Mouse (Mus musculus): ENCODE measurements around the gene Dcdc2b. TPM values are rescaled to one million over a fixed set of nuclear protein-coding genes. Genes with fewer than 3 reads are reported as not detected.

Dcdc2b gene
- 6.0 TPM for polyA plus RNA-seq (2017; shearing (Covaris generic))

GRCm38 (mm10) chr4:129614093-129614492 is at the start of gene Dcdc2b:
Gene Dcdc2b, minus strand, starts transcription at chr4:129614257.

GRCm38 (mm10) chr4:129640638-129641467 is 26.8 kb upstream of the Dcdc2b start, which contains the start of gene Txlna:
Gene Txlna, minus strand, starts transcription at chr4:129641065.

GRCm38 (mm10) chr4:129623681-129624091 is 9.6 kb upstream of the Dcdc2b start, which contains the start of gene Ccdc28b:
Gene Ccdc28b, minus strand, starts transcription at chr4:129623947.

GRCm38 (mm10) chr4:129618786-129619691 is 5.0 kb upstream of the Dcdc2b start, which contains the start of gene Iqcc:
Gene Iqcc, minus strand, starts transcription at chr4:129619099.

GRCm38 (mm10) chr4:129600233-129601158 is 13.6 kb downstream of the Dcdc2b start, which contains the start of the genes Eif3i and Tmem234:
Gene Eif3i, minus strand, starts transcription at chr4:129600648.
Gene Tmem234, plus strand, starts transcription at chr4:129600668.

GRCm38 (mm10) chr4:129578466-129578865 is 35.6 kb downstream of the Dcdc2b start, which contains the start of gene Fam167b:
Gene Fam167b, minus strand, starts transcription at chr4:129578549.

GRCm38 (mm10) chr4:129573430-129573829 is 40.6 kb downstream of the Dcdc2b start, which contains the start of gene Lck:
Gene Lck, minus strand, starts transcription at chr4:129573641.

Other genes with a start within 250 kb of the Dcdc2b start
- gene Zbtb8a, start 236.1 kb downstream of the Dcdc2b start, polyA plus RNA-seq (2017; shearing (Covaris generic)): 8.7 TPM
- gene Zbtb8b, start 173.4 kb downstream of the Dcdc2b start, polyA plus RNA-seq (2017; shearing (Covaris generic)): 0.09 TPM
- gene Bsdc1, start 152.7 kb downstream of the Dcdc2b start, polyA plus RNA-seq (2017; shearing (Covaris generic)): 41.7 TPM
- gene Tssk3, start 123.2 kb downstream of the Dcdc2b start, polyA plus RNA-seq (2017; shearing (Covaris generic)): not detected
- not detected for gene Fam229a, start 123.1 kb downstream of the Dcdc2b start, polyA plus RNA-seq (2017; shearing (Covaris generic))
- 11.7 TPM for gene Marcksl1, start 100.7 kb downstream of the Dcdc2b start, polyA plus RNA-seq (2017; shearing (Covaris generic))
- gene Hdac1, start 71.5 kb downstream of the Dcdc2b start, polyA plus RNA-seq (2017; shearing (Covaris generic)): 359 TPM
- 1,657 TPM for gene Lck, start 40.6 kb downstream of the Dcdc2b start, polyA plus RNA-seq (2017; shearing (Covaris generic))
- not detected for gene Fam167b, start 35.7 kb downstream of the Dcdc2b start, polyA plus RNA-seq (2017; shearing (Covaris generic))
- gene Eif3i, start 13.6 kb downstream of the Dcdc2b start, polyA plus RNA-seq (2017; shearing (Covaris generic)): 207 TPM
- gene Tmem234, start 13.6 kb downstream of the Dcdc2b start, polyA plus RNA-seq (2017; shearing (Covaris generic)): 247 TPM
- gene Iqcc, start 4.8 kb upstream of the Dcdc2b start, polyA plus RNA-seq (2017; shearing (Covaris generic)): 45.5 TPM
- gene Ccdc28b, start 9.7 kb upstream of the Dcdc2b start, polyA plus RNA-seq (2017; shearing (Covaris generic)): 41.1 TPM
- gene Txlna, start 26.8 kb upstream of the Dcdc2b start, polyA plus RNA-seq (2017; shearing (Covaris generic)): 94.7 TPM
- gene Kpna6, start 58.5 kb upstream of the Dcdc2b start, polyA plus RNA-seq (2017; shearing (Covaris generic)): 25.9 TPM
- gene Tmem39b, start 82.6 kb upstream of the Dcdc2b start, polyA plus RNA-seq (2017; shearing (Covaris generic)): 20.8 TPM
- gene Khdrbs1, start 128.0 kb upstream of the Dcdc2b start, polyA plus RNA-seq (2017; shearing (Covaris generic)): 35.5 TPM
- 256 TPM for gene Ptp4a2, start 197.0 kb upstream of the Dcdc2b start, polyA plus RNA-seq (2017; shearing (Covaris generic))